Mouse (Mus musculus) embryonic facial prominence, embryonic 12.5 days (tissue): ENCODE measurements around the gene Zbtb18. TPM values are rescaled to one million over a fixed set of nuclear protein-coding genes. Genes with fewer than 3 reads are reported as not detected.

Experiments
- ATAC-seq: fragments of 200-750 bp; cut with Nextera tagmentation; 2 replicates; pipeline ENCODE4 v1.8.0; 2017; ENCODE audit not compliant: insufficient number of reproducible peaks, insufficient read depth, low FRiP score, low TSS enrichment
- H3K27ac ChIP-seq: fragments of 300-500 bp; sonication (generic); 2 replicates; pipeline ENCODE4 v1.5.1; 2016; ENCODE audit warnings: mild to moderate bottlenecking
- H3K27me3 ChIP-seq: fragments of 300-500 bp; sonication (generic); 2 replicates; pipeline ENCODE4 v1.6.1; 2016; ENCODE audit warnings: mild to moderate bottlenecking, moderate library complexity
- H3K36me3 ChIP-seq: fragments of 300-500 bp; sonication (generic); 2 replicates; pipeline ENCODE4 v1.6.1; 2016; ENCODE audit warnings: mild to moderate bottlenecking
- H3K4me1 ChIP-seq: fragments of 300-500 bp; sonication (generic); 2 replicates; pipeline ENCODE4 v1.6.1; 2016
- H3K4me2 ChIP-seq: fragments of 300-500 bp; sonication (generic); replicated peaks from 2 replicates; pipeline ENCODE4 v1.6.1; 2016; ENCODE audit warnings: mild to moderate bottlenecking, moderate library complexity
- H3K4me3 ChIP-seq: fragments of 300-500 bp; sonication (generic); 2 replicates; pipeline ENCODE4 v1.5.1; 2016; ENCODE audit warnings: mild to moderate bottlenecking
- H3K9ac ChIP-seq: fragments of 300-500 bp; sonication (generic); 2 replicates; pipeline ENCODE4 v1.6.1; 2016; ENCODE audit warnings: mild to moderate bottlenecking, moderate library complexity
- H3K9me3 ChIP-seq: fragments of 300-500 bp; sonication (generic); 2 replicates; pipeline ENCODE4 v1.6.1; 2016; ENCODE audit warnings: mild to moderate bottlenecking, moderate library complexity
- WGBS: fragments of 180-500 bp; shearing (Covaris S2); methylation state at CpG from one replicate; pipeline ENCODE4 v1.1.7; 2016; 5-methylcytosine and 5-hydroxymethylcytosine counted together
- polyA plus RNA-seq: library from polyadenylated mRNA; unstranded; fragments of >200 nt; fragmentation: Nextera tagmentation; extraction: Ambion mirVana; gene quantifications from 2 replicates; pipeline ENCODE4 v1.2.1, GENCODE M21; 2016

The Zbtb18 gene
- polyA plus RNA-seq, 1 experiment from 2014 or later: 3.5 TPM

GRCm38 (mm10) chr1:177440411-177440810, 1.7 kb upstream of the Zbtb18 start:
- ATAC-seq: no peak
- H3K9me3 ChIP-seq: no peaks in the 10 kb centered on the region
- H3K4me2 ChIP-seq: peak overlapping the region; percentile 72
- no peak overlapping the region for H3K9ac ChIP-seq
- peaks cover 19% of the 10 kb centered on the region for H3K4me1 ChIP-seq
- H3K36me3 ChIP-seq: no peaks in the 10 kb centered on the region
- H3K27ac ChIP-seq: no peak overlapping the region
- no peak overlapping the region for H3K4me3 ChIP-seq
- no CpG with 5 or more reads among the region's 2 CpGs for WGBS
- H3K27me3 ChIP-seq: no peaks in the 10 kb centered on the region

DNA sequence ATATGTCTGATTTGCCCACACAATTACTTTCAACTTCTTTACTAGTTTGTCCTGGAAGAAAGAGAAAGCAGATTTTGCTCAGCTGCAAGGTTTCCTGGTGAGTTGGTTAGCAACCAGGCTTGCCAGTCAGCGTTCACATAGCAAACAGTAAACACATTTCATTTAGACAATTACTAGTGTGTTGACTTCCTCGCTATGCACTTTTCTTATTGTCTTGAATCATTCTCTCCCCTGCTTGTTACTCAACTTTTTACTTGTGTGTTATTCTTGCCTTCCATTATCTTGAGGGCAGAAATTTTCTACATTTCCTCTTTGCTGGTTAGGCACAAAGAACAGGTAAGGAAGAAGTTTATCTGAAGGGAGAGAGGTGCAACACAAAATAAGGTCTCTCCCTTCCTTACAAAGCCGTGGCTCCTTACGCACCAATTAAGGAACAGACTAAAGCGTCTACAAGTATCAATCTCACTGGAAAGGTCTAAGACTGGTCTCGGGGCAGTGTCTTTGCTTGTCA, 1.1 kb upstream of the Zbtb18 start:
- Histone ChIP-seq H3K9ac (peak overlapping the region; percentile 72), H3K4me2 (peak overlapping the region; percentile 72), H3K36me3 (no peaks in the 10 kb centered on the region), H3K27me3 (no peaks in the 10 kb centered on the region), H3K27ac (peak overlapping the region; percentile 93), H3K4me1 (peaks cover 19% of the 10 kb centered on the region), H3K9me3 (no peaks in the 10 kb centered on the region), H3K4me3 (peak overlapping the region; percentile 76)
- no peak for ATAC-seq
- WGBS: 1% methylated on average over 6 of the region's 6 CpGs

GRCm38 (mm10) chr1:177441492-177442195, 507 bp upstream of the Zbtb18 start:
- Histone ChIP-seq H3K27me3 (no peaks in the 10 kb centered on the region), H3K9me3 (no peaks in the 10 kb centered on the region), H3K4me3 (peak overlapping the region; percentile 76), H3K4me1 (peaks cover 24% of the 10 kb centered on the region), H3K27ac (peak overlapping the region; percentile 93), H3K9ac (peak overlapping the region; percentile 72), H3K4me2 (peak overlapping the region; percentile 72), H3K36me3 (no peaks in the 10 kb centered on the region)
- WGBS: under 1% methylated on average over 80 of the region's 87 CpGs
- ATAC-seq: peak; percentile 99

DNA sequence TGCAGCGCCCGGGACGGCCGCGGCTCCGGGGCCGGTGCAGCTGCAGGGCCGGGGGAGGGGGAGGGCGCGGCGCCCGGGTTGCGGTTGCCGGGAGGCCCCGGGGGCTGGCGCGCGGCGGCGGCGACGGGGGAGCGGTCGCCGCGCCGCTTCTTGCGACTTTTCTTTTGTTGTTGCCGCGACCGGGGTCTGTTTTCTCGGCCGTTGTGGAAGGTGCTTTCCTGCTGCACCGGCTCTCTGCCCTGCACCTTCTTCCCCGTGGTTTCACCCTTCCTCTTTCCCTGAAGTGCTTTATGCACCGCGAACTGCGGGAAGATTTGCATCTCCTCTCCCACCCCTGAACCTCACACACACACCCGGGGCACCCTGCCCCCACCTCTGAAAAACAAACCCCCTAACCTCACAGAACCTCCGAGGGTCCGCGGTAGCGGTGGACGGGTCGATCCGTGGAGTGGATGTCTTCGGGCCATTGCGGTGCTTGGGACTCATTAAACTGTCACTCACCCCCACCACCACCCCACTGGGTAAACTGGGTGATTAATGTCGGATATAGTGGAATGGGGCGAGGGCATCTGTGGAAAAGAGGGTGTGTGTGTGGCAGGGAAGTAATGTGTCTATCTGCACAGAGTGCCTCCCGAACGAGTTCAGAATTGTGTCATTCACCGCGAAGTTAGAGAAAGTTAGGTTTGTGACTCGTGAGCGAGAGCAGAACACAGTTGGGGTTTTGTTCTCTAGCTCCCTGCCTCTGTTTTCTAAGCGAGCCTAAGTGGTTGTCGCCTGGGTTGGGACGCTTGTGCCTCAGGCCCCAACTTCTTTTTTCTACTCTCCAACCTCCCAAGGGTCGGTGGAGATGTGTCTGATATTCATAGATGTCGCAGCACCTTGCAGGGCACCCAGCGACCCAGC, 921 bp downstream of the Zbtb18 start:
- Histone ChIP-seq H3K9me3 (no peaks in the 10 kb centered on the region), H3K27me3 (no peaks in the 10 kb centered on the region), H3K36me3 (peaks cover 9% of the 10 kb centered on the region), H3K4me1 (peaks cover 38% of the 10 kb centered on the region), H3K4me2 (peak overlapping the region; percentile 70), H3K9ac (peak overlapping the region; percentile 87), H3K4me3 (peak overlapping the region; percentile 76), H3K27ac (peak overlapping the region; percentile 95)
- under 1% methylated on average over 37 of the region's 62 CpGs for WGBS
- no peak for ATAC-seq

DNA sequence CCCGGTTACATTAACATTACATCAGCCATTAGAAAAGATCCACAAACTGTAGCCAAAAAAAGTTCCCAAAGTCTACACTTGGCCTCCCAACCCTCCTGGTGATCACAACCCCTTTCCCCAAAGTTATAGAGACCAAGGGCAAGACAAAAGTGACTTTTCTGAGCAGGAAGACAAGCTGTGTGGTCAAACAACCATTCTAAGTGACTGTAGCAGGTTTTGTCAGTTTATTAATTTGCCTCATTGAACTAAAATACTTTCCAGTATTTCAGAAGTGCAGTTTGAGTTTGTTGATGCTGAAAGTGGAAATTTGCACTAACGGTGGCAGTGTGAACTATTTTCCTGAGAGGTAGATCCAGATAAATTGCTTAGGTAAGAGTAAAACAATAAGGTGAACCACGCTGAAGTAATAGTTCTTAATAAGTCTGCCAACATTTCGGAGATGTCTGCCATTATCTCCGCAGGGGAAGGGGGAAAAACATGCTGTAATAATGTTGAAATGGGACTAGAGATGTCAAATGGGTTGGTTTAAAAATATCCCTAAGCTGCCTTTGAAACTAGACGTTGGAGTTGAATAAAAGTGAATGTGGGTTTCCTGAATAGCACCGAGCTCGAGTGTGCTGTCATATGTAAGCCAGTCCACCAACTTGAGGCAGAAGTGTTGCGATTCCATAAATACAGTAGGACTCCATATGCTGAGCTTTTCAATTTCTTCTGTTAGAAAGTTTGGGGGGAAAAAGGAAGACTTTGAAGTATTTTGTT, 1.8 kb downstream of the Zbtb18 start:
- H3K27ac ChIP-seq: peak overlapping the region; percentile 41; the same call in 1 of the 2 replicates
- H3K9ac ChIP-seq: peak overlapping the region; percentile 87; the same call in 1 of the 2 replicates
- no peak for ATAC-seq
- H3K4me2 ChIP-seq: peak overlapping the region; percentile 70
- H3K27me3 ChIP-seq: no peaks in the 10 kb centered on the region
- peak overlapping the region; percentile 76 for H3K4me3 ChIP-seq
- peaks cover 41% of the 10 kb centered on the region for H3K4me1 ChIP-seq
- WGBS: 31% methylated on average over 9 of the region's 9 CpGs
- H3K9me3 ChIP-seq: no peaks in the 10 kb centered on the region
- peaks cover 15% of the 10 kb centered on the region for H3K36me3 ChIP-seq

- Histone ChIP-seq H3K4me3 (peak overlapping the region; percentile 76), H3K4me1 (peaks cover 41% of the 10 kb centered on the region), H3K4me2 (peak overlapping the region; percentile 70), H3K9ac (no peak overlapping the region), H3K36me3 (peaks cover 16% of the 10 kb centered on the region), H3K27me3 (no peaks in the 10 kb centered on the region), H3K27ac (peak overlapping the region; percentile 17; the same call in 1 of the 2 replicates), H3K9me3 (no peaks in the 10 kb centered on the region)
- ATAC-seq: no peak
- WGBS: 4% methylated on average over 3 of the region's 3 CpGs
These were observed 2.3 kb downstream of the Zbtb18 start for GRCm38 (mm10) chr1:177444483-177444810.

- peaks cover 41% of the 10 kb centered on the region for H3K4me1 ChIP-seq
- ATAC-seq: no peak
- no peak overlapping the region for H3K9ac ChIP-seq
- peak overlapping the region; percentile 76; the same call in 1 of the 2 replicates for H3K4me3 ChIP-seq
- H3K27ac ChIP-seq: no peak overlapping the region
- H3K4me2 ChIP-seq: peak overlapping the region; percentile 70
- H3K27me3 ChIP-seq: no peaks in the 10 kb centered on the region
- no peaks in the 10 kb centered on the region for H3K9me3 ChIP-seq
- WGBS: 26% methylated on average over 5 of the region's 5 CpGs
- peaks cover 16% of the 10 kb centered on the region for H3K36me3 ChIP-seq
These were observed 2.8 kb downstream of the Zbtb18 start for GRCm38 (mm10) chr1:177444941-177445340.

- Histone ChIP-seq H3K27ac (no peak overlapping the region), H3K4me1 (peaks cover 40% of the 10 kb centered on the region), H3K36me3 (peaks cover 16% of the 10 kb centered on the region), H3K4me2 (peak overlapping the region; percentile 70), H3K9me3 (no peaks in the 10 kb centered on the region), H3K27me3 (no peaks in the 10 kb centered on the region), H3K9ac (no peak overlapping the region), H3K4me3 (0 out of 2 replicates have a peak overlapping the region, but pooled peaks have one; percentile 9)
- 26% methylated on average over 7 of the region's 7 CpGs for WGBS
- ATAC-seq: no peak
These were observed 3.4 kb downstream of the Zbtb18 start for GRCm38 (mm10) chr1:177445461-177446130.

DNA sequence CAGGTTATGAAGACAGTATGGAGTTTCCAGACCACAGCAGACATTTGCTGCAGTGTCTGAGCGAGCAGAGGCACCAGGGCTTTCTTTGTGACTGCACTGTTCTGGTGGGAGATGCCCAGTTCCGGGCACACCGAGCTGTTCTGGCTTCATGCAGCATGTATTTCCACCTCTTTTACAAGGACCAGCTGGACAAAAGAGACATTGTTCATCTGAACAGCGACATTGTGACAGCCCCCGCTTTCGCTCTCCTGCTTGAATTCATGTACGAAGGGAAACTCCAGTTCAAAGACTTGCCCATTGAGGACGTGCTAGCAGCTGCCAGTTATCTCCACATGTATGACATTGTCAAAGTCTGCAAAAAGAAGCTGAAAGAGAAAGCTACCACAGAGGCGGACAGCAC, 4.9 kb downstream of the Zbtb18 start:
- H3K36me3 ChIP-seq: peaks cover 16% of the 10 kb centered on the region
- WGBS: 21% methylated on average over 9 of the region's 9 CpGs
- no peaks in the 10 kb centered on the region for H3K27me3 ChIP-seq
- peaks cover 36% of the 10 kb centered on the region for H3K4me1 ChIP-seq
- peak overlapping the region; percentile 55 for H3K27ac ChIP-seq
- H3K9me3 ChIP-seq: no peaks in the 10 kb centered on the region
- no peak for ATAC-seq
- H3K4me3 ChIP-seq: peak overlapping the region; percentile 17
- peak overlapping the region; percentile 35 for H3K4me2 ChIP-seq
- H3K9ac ChIP-seq: peak overlapping the region; percentile 8; the same call in 1 of the 2 replicates

DNA sequence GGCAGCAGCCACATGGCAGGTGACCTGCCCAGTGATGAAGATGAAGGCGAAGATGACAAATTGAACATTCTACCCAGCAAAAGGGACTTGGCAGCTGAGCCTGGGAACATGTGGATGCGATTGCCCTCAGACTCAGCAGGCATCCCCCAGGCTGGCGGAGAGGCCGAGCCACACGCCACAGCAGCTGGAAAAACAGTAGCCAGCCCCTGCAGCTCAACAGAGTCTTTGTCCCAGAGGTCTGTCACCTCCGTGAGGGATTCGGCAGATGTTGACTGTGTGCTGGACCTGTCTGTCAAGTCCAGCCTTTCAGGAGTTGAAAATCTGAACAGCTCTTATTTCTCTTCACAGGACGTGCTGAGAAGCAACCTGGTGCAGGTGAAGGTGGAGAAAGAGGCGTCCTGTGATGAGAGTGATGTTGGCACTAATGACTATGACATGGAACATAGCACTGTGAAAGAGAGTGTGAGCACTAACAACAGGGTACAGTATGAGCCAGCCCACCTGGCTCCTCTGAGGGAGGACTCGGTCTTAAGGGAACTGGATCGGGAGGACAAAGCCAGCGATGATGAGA, 5.5 kb downstream of the Zbtb18 start:
- peaks cover 36% of the 10 kb centered on the region for H3K4me1 ChIP-seq
- WGBS: 34% methylated on average over 12 of the region's 12 CpGs
- no peaks in the 10 kb centered on the region for H3K9me3 ChIP-seq
- H3K27me3 ChIP-seq: no peaks in the 10 kb centered on the region
- H3K27ac ChIP-seq: peak overlapping the region; percentile 55
- peaks cover 16% of the 10 kb centered on the region for H3K36me3 ChIP-seq
- peak overlapping the region; percentile 17; the same call in 1 of the 2 replicates for H3K4me3 ChIP-seq
- H3K9ac ChIP-seq: peak overlapping the region; percentile 8; the same call in 1 of the 2 replicates
- no peak for ATAC-seq
- H3K4me2 ChIP-seq: peak overlapping the region; percentile 35
